Comparison of ENCODE assay signal across 12 mouse cellular contexts in genomic region chr16:78827739-78828138, GRCm38 (mm10).
DNase-seq lines count a peak whose midpoint lies in the region; ATAC-seq and TF ChIP-seq lines count a peak whose summit lies in the region.
"Had no signal": no experiment of that assay in that cellular context is flagged by ENCODE, and none has a peak within 500 bp of the region (broad histone marks: within the 10 kb centered on the region; RNA-seq: fewer than 3 reads in every experiment).

No protein-coding gene starts in this region.

- peak; percentile 69; the same call in 1 of the 2 replicates for TF ChIP-seq EP300 in ES-Bruce4 (IDR thresholded peaks at IDR 0.05; ENCODE audit: insufficient read depth, low read depth, low read length)

- H3K4me1 ChIP-seq in ES-Bruce4 (ENCODE audit: control insufficient read depth, insufficient read depth, low read length): peaks cover 1% of the 10 kb centered on the region
- H3K4me1 ChIP-seq in hindbrain, postnatal 0 days (ENCODE audit: insufficient read depth, low read length): no peaks in the 10 kb centered on the region
- no peaks in the 10 kb centered on the region for H3K4me1 ChIP-seq in intestine, embryonic 15.5 days (replicated peaks)

- no peak overlapping the region for H3K27ac ChIP-seq in ES-Bruce4 (ENCODE audit: insufficient read depth, low read length)
- no peak overlapping the region for H3K27ac ChIP-seq in hindbrain, postnatal 0 days
- H3K27ac ChIP-seq in intestine, embryonic 15.5 days: no peak overlapping the region
- H3K27ac ChIP-seq: liver, embryonic 14.5 days had no signal

- TF ChIP-seq POLR2A in ES-Bruce4 (IDR thresholded peaks at IDR 0.05; ENCODE audit: insufficient read depth, low read length): no peak
- TF ChIP-seq POLR2A in brain, embryonic 14.5 days (IDR thresholded peaks at IDR 0.05; ENCODE audit: borderline replicate concordance, extremely low read depth, insufficient read depth, insufficient read length, poor library complexity, severe bottlenecking): no peak

- H3K9ac ChIP-seq in ES-Bruce4 (ENCODE audit: low read depth, poor library complexity, severe bottlenecking): no peak overlapping the region
- H3K9ac ChIP-seq in hindbrain, postnatal 0 days (replicated peaks; ENCODE audit: low read length): no peak overlapping the region
- no peak overlapping the region for H3K9ac ChIP-seq in intestine, embryonic 15.5 days
- H3K9ac ChIP-seq: liver, embryonic 14.5 days had no signal

- H3K9me3 ChIP-seq in ES-Bruce4 (replicated peaks; ENCODE audit: control insufficient read depth, insufficient read depth, low read length, poor library complexity, severe bottlenecking): no peaks in the 10 kb centered on the region
- no peaks in the 10 kb centered on the region for H3K9me3 ChIP-seq in hindbrain, postnatal 0 days (ENCODE audit: low read length)
- no peaks in the 10 kb centered on the region for H3K9me3 ChIP-seq in intestine, embryonic 15.5 days

- H3K36me3 ChIP-seq in ES-Bruce4 (ENCODE audit: control insufficient read depth, insufficient read depth, low read length, poor library complexity, severe bottlenecking): no peaks in the 10 kb centered on the region
- no peaks in the 10 kb centered on the region for H3K36me3 ChIP-seq in hindbrain, postnatal 0 days (ENCODE audit: insufficient read depth, low read length)
- H3K36me3 ChIP-seq in intestine, embryonic 15.5 days: no peaks in the 10 kb centered on the region

- ATAC-seq in hindbrain, postnatal 0 days: peak; percentile 82
- no peak for ATAC-seq in intestine, embryonic 15.5 days

- TF ChIP-seq CTCF in ES-Bruce4 (IDR thresholded peaks at IDR 0.05; ENCODE audit: low read depth, low read length): no peak
- TF ChIP-seq CTCF in brain, embryonic 14.5 days (IDR thresholded peaks at IDR 0.05; ENCODE audit: borderline replicate concordance, extremely low read depth, insufficient read depth, insufficient read length): no peak
- TF ChIP-seq CTCF in hindbrain, postnatal 0 days (IDR thresholded peaks at IDR 0.05; ENCODE audit: low read depth): no peak

- H3K4me2 ChIP-seq in hindbrain, postnatal 0 days (ENCODE audit: low read depth, low read length): no peak overlapping the region
- no peak overlapping the region for H3K4me2 ChIP-seq in intestine, embryonic 15.5 days (replicated peaks)

- 17% methylated on average over 3 of the region's 3 CpGs for WGBS in hindbrain, postnatal 0 days
- WGBS in intestine, embryonic 15.5 days: 29% methylated on average over 3 of the region's 3 CpGs

- DNase-seq in embryo, embryonic 10 days (ENCODE audit: low spot score): peak; percentile 33
- DNase-seq in embryo, embryonic 9.5 days (ENCODE audit: extremely low spot score): no peak
- DNase-seq in brain, embryonic 14.5 days (ENCODE audit: low read depth): peak; percentile 96
- peak; percentile 77 for DNase-seq in hindbrain, postnatal 0 days (ENCODE audit: low spot score)
- no peak for DNase-seq in spleen, postnatal 4 days (ENCODE audit: low spot score in 2 of 2)
- DNase-seq in heart, adult 18-20 months: no peak
- DNase-seq: gastrocnemius, postnatal 25 days; heart, postnatal 36 days; thymus, adult 2 months had no signal

- H3K27me3 ChIP-seq in ES-Bruce4 (ENCODE audit: control insufficient read depth, insufficient read depth, low read length, poor library complexity, severe bottlenecking): no peaks in the 10 kb centered on the region
- H3K27me3 ChIP-seq in hindbrain, postnatal 0 days (ENCODE audit: insufficient read depth, low read length): no peaks in the 10 kb centered on the region
- H3K27me3 ChIP-seq in intestine, embryonic 15.5 days (replicated peaks): no peaks in the 10 kb centered on the region

- H3K4me3 ChIP-seq in ES-Bruce4 (ENCODE audit: low read depth, low read length): no peak overlapping the region
- no peak overlapping the region for H3K4me3 ChIP-seq in hindbrain, postnatal 0 days (ENCODE audit: low read length)
- no peak overlapping the region for H3K4me3 ChIP-seq in intestine, embryonic 15.5 days (replicated peaks)

Comparison
In these comparisons a context has a peak if more than half of its experiments do, and no peak if none do; other contexts are left out.
1. DNase-seq: peak in embryo, embryonic 10 days (single experiment), brain, embryonic 14.5 days (single experiment) and hindbrain, postnatal 0 days (single experiment); none in embryo, embryonic 9.5 days (single experiment), spleen, postnatal 4 days (0 of 2) and heart, adult 18-20 months (0 of 2).